Mouse (Mus musculus): ENCODE data around the gene Exoc4. TPM values are rescaled to one million over a fixed set of nuclear protein-coding genes. Genes with fewer than 3 reads are reported as not detected.

Gene Exoc4
- polyA plus RNA-seq, 1 experiment, result 20.6 TPM

- DNase-seq (ENCODE audit: extremely low spot score in 1 of 2, low spot score in 1 of 2), result no peak
Observed at GRCm38 (mm10) chr6:33992213-33993034, 743.5 kb downstream of the Exoc4 start.

GRCm38 (mm10) chr6:33993842-33994241 lies 745.0 kb downstream of the Exoc4 start:
- no peak for DNase-seq (ENCODE audit: extremely low spot score in 1 of 2, low spot score in 1 of 2)

- DNase-seq (ENCODE audit: extremely low spot score in 1 of 2, low spot score in 1 of 2), result no peak
Observed at GRCm38 (mm10) chr6:33998590-33998989, 749.7 kb downstream of the Exoc4 start.

GRCm38 (mm10) chr6:33999530-33999929 lies 750.6 kb downstream of the Exoc4 start:
- no peak for DNase-seq (ENCODE audit: extremely low spot score in 1 of 2, low spot score in 1 of 2)

- DNase-seq (ENCODE audit: extremely low spot score in 1 of 2, low spot score in 1 of 2), result no peak
Observed at GRCm38 (mm10) chr6:34000644-34001043, 751.8 kb downstream of the Exoc4 start.

GRCm38 (mm10) chr6:34003033-34003432 lies 754.1 kb downstream of the Exoc4 start:
- DNase-seq (ENCODE audit: extremely low spot score in 1 of 2, low spot score in 1 of 2), result no peak

- no peak for DNase-seq (ENCODE audit: extremely low spot score in 1 of 2, low spot score in 1 of 2)
Observed at GRCm38 (mm10) chr6:34013469-34013868, 764.6 kb downstream of the Exoc4 start.

Other genes starting within 250 kb of the Exoc4 start
- 111 and 116 TPM in 2 replicates for gene Chchd3, start 188.8 kb upstream of the Exoc4 start, polyA plus RNA-seq (2012; rRNA removed)